Mouse (Mus musculus) spleen, postnatal 10 days (tissue): Measurements from ENCODE around the gene Arhgef39.

Experiments
- DNase-seq, 2 experiments: peaks; one replicate each; pipeline ENCODE4 v3.0.0; 2021 to 2022; ENCODE audit warnings: low spot score in 2 of 2

Arhgef39 gene

GRCm38 (mm10) chr4:43499407-43500333 is at the start of gene Arhgef39:
Arhgef39 (minus strand) TSS chr4:43499695.
- peak; percentile 83 to 92 for DNase-seq

- DNase-seq, result no peak
Measured at GRCm38 (mm10) chr4:43549055-43549454, 49.6 kb upstream of the Arhgef39 start.

GRCm38 (mm10) chr4:43547160-43547559 is 47.7 kb upstream of the Arhgef39 start:
- no peak for DNase-seq

GRCm38 (mm10) chr4:43546375-43547047 is 47.0 kb upstream of the Arhgef39 start:
- DNase-seq, result no peak

GRCm38 (mm10) chr4:43542044-43542443 is 42.5 kb upstream of the Arhgef39 start:
- no peak for DNase-seq

DNA sequence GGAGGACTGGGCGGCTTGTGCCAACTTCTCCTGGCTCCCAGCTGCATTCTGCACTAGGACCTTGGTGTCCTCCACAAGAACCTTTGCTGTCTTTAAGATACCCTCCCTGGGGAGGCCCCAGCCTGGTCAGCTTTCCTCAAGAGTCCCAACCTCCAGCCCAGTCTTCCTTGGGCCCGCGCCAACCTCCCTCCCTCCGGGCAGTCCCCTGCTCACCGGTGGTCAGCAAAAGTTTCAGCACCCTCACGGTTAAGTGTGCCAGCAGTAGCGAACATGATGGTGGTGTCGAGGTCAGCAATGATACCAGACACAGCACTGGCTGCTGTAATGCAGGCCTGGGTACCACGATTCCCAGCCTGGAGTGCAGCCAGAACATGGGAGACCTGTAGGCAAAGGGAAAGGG is 36.5 kb upstream of the Arhgef39 start:
- DNase-seq, result no peak

GRCm38 (mm10) chr4:43535628-43536027 is 36.1 kb upstream of the Arhgef39 start:
- DNase-seq, result no peak

DNA sequence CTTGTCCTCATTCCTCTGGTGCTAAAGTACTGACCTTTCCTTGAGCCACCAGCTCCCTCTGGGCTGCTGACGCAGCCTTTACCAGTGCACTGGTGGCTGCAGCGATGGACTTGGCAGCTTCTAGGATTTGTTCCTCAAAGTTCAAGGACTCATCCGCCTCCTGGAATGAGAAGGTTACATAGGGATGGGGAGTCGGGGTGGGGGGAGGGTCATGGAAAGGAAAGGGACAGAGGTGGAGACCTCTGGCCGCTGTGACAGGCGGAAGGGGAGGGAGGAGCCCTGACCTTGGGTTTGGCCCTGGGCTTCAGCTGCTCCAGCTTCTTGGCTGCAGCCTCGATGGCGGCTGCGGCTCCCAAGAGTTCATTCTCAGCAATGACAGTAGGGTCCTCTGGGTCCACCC is 33.8 kb upstream of the Arhgef39 start:
- no peak for DNase-seq

- peak; percentile 73 to 89 for DNase-seq
Measured at GRCm38 (mm10) chr4:43530581-43530980, 31.1 kb upstream of the Arhgef39 start.

DNA sequence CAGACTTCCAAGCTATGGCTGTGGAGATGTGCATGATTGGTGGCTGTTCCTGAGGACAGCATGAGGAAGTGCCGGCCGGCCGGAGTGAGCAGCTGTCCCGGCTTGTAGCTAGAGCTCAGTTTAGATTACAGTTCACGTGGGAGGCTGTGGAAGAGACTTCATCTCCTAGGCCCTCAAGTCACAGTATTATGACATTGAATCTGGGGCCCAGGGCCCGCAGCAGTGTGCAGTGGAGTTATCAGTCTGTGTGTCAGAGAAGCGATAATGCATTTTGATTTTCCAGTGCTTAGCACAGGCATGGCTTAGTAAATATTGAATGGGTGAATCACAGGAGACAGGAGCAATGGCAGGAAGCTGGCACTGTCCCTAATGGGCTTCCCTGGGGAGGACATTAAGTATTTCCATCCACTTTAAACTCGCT is 30.6 kb upstream of the Arhgef39 start:
- DNase-seq, result no peak

GRCm38 (mm10) chr4:43528487-43528886 is 29.0 kb upstream of the Arhgef39 start:
- DNase-seq, result no peak

DNA sequence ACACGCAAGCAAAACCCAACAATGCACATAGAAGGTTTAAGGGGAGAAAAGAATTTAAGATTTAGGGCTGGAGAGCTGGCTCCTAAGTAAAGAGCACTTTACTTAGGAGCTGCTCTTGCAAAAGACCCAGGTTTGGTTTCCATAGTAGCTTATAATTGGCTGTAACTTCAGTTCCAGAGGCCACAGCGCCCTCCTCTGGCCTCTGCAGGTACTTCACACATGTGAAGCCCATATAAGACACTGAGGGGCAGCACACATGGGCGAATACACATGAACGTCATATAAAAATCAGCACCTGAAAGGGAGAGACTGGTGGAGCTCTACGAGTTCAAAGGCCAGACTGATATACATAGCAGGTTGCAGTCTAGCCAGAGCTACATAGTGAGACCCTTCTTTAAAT is 28.4 kb upstream of the Arhgef39 start:
- peak in 1 of 2 experiments; percentile 52 for DNase-seq

DNA sequence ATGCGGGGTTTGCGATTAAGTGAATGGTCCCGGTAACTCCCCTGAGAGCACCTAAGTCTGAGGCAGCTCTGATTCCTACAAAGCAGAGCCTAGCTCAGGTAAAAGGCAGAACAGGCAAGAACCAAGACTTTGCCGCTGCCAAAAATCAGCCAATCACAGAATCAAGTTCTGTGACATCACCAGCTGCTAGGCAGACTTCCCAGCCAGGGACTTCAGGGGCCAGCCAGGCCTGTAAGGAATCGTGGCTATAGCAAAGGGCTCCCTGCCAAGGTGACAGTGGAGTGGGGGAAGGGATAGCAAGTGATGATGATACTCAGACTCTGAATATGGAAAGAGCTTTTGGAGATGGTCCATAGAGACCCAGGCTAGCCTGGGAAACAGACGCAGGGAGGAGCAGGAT is 20.5 kb upstream of the Arhgef39 start:
- DNase-seq, result peak; percentile 84 to 88

DNA sequence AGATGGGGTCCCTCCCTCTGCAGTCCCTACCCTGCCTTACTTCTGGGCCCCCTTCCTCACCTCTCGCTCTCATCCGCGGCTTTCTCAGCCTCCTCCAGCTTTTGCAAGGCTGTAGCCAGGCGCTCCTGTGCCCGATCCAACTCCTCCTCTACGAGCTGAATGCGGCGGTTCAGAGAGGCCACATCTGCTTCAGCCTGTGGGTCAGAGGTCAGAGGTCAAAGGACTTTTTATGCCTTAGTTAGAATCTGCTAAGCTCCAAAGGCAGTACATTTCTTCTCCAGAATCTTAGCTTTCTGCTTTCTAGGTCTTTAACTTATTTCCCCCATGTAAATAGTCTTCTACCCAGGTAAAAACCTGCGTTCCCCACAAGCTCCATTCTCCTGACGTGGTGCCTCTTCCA is 20.1 kb upstream of the Arhgef39 start:
- peak in 1 of 2 experiments; percentile 15 for DNase-seq

DNA sequence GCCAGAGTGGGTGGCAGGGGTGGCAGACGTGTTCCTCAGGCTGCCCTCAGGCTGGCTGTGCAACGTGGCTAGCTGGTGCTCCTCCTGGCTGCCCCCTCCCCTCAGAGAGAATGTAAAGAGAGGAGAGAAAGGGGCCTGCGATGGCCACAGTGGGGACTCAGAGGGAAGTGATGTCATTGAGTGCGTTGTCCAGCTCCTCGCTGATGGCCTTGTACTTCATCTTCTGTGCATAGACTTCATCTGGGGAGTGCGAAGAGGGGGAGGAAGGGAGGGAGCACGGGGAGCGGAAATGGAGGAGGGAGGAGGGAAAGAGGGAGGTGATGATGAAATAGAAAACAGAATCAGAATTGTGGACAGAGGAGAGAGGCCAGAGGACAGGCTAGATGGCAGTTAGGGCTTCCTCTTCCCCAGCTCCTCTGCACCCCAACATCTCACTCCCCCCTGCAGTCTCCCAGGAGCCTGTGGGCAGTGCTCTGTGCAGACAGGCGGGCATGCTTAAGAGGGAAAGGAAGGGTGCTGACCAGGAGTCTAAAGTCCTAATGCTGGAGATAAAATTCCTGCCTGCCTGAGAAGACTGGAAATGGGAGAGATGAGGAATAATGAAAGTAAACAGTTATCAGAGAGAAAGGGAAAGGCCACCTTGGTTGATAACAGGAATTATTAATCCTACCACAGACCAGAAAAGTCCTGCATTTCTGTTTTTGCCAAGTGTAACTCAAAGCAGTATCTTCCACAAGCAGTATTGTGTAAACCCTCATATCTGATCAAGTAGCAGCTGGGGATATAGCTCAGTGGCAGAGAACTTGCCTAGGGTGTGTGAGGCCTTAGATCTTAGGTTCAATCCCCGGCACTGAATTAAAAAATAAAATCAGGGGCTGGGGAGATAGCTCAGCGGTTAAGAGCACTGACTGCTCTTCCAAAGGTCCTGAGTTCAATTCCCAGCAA is 16.5 kb upstream of the Arhgef39 start:
- DNase-seq, result no peak

DNA sequence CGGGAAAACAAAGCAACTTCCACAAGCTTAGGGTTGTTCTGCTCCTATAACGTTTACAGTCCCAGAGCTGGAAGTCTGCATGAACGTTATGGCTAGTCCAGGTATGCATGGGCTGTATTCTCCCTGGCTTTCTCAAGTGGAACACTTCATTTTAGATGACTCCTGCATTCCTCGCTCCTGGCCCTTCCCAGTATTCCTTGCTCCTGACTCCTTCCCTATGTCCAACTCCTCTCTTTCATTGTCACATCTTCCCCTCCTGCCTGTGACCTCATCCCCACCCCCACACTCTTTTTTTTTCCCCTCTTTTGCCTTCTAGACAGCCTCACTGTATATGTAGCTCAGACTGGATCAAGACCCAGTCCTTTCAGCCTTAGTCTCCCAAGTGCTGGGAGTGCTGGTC is 14.3 kb upstream of the Arhgef39 start:
- no peak for DNase-seq

DNA sequence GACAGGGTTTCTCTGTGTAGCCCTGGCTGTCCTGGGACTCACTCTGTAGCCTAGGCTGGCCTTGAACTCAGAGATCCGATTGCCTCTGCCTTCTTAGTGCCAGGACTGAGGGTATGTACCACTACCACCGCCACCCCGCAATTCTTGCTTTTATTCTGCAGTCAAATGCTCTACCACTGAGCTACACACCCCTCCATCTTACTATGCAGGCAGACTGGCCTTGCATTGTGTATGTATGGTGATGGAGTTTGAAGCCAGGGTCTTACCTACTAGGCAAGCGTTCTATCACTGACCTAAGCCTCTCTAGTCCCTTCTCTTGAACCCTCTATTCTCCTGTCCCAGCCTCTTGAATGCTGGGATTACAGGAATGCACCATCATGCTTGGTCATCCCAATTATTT is 13.8 kb upstream of the Arhgef39 start:
- no peak for DNase-seq

GRCm38 (mm10) chr4:43512653-43513052 is 13.2 kb upstream of the Arhgef39 start:
- no peak for DNase-seq

GRCm38 (mm10) chr4:43511675-43512454 is 12.4 kb upstream of the Arhgef39 start:
- no peak for DNase-seq

DNA sequence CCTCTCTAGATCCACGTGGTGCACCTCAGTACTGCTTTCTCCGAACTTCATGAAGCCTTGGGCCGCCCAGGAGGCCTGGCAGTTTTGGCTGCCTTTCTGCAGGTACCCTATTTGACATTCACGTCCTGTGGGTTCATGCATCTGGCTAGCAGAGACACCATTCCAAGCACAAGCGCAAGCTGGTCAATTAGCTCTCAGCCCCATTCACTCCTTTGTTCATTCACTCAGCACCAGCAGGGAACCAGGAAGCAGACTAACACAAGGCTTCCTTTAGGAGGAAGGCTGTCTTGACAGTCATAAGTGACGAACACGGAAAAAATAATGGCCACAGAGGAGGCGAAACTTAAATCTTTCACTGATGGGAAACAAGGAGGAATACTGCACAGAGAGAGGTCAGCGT is 9.6 kb upstream of the Arhgef39 start:
- no peak for DNase-seq

- DNase-seq, result peak; percentile 38 to 67
Measured at GRCm38 (mm10) chr4:43508666-43508997, 9.1 kb upstream of the Arhgef39 start.
